Mouse (Mus musculus) c-Kit-positive CD71-positive TER-119-negative erythroid progenitor cells, embryonic 14.5 days (primary cell): ENCODE measurements at regions not wholly inside any gene's neighbourhood (a gene's known extent, or its start where the extent isn't known, plus 50 kb on each side); places are given as distances from the start of the nearest gene placed in this dataset.

ENCODE experiments used
- DNase-seq: peaks from one replicate; pipeline ENCODE4 v3.0.0-alpha.2; 2013; ENCODE audit warnings: low read depth

GRCm38 (mm10) chr9:101401416-101401815, 149.8 kb upstream of the Ppp2r3a start:
- no peak for DNase-seq

GRCm38 (mm10) chr9:101398858-101399257, 147.3 kb upstream of the Ppp2r3a start:
- no peak for DNase-seq

DNA sequence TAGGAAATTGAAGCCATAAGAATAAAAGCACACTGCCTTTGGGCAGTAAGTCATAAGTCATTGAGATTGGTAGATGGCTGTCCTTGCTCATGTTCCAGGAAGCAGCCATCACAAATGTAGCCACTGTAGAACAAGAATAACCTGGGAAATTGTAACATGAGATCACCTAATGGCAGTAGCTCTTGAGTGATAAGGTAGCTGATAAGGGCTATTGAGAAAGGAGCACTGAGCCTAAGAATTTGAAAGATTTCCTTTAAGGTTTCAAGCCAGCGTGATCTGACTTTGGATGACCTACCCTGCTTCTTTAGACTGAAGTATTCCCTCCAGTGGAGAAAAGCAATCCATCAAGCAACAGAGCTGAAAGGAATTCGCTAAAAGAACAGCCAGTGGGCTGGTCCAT, 117.8 kb upstream of the Ppp2r3a start:
- DNase-seq = no peak

DNA sequence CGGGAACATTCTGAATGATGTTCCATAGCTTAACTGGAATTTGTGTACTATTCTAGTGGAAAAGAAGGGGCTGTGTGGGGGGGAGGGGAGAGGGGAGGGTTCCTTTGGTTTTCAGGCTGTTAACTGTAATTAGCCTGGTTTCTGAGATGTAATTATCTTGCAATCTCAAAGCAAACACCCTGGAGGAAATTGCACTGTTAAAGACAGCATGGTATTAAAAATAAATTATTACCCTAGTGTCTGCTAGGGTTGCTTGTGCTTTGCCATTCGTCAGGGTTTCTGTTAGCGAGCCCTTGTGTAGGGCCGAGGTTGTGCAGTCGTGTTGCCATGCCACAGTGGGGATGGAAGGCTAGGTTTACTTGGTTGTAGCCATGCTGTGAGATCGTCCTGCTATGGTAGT, 105.0 kb upstream of the Ppp2r3a start:
- no peak for DNase-seq

- no peak for DNase-seq
Observed at GRCm38 (mm10) chr9:101348771-101349170, 97.2 kb upstream of the Ppp2r3a start.

DNA sequence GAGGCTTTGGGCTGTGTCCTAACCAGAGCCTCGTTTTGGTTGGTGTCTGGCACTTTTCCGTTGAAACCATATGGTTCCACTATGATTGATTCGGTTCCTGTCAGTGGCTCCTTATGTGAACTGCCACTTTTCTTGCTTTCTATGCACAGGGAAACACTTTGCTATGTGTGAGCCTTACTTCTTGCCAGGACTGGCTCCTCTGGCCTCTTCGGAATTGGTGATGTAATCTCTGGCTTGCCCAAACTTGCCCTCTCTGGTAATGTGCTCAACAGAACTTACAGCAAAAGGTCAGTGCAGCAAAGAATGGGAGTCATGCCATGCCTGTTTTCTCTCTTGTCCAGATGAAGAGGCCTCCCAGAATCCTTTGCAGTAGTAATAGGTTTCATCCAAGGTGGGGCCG, 91.3 kb upstream of the Ppp2r3a start:
- DNase-seq = no peak

DNA sequence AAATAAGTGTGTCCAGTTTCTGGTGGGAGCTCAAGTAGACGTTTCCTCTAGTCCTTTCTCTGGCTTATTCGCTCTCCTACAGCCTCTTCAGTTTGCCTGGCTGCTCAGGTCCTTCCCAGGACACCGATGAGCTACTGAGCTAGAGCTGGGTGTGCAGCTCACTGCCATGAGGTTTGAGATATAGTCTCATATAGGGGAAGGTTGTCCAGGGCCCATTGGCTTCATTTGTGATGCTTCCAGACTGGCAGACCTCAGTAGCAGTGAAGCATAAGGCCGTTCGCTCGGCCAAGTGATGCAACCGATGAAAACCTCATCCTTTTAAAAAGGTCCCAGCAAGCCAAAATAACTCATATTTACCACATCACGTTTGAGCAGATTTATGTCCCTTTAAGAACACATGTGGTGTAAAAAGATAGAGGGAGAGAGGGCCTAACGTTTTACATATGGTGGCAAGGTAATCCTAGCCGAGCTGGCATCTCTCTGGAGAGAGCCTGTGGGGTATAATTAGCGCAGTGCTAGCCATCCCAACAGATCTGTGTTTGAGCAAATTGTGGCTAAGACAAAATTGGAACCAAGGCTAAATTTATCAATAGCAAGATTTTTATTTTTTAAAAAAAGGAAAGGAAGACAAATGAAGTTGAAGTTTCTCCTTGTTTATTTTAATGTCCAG, 89.3 kb upstream of the Ppp2r3a start:
- DNase-seq = no peak

DNA sequence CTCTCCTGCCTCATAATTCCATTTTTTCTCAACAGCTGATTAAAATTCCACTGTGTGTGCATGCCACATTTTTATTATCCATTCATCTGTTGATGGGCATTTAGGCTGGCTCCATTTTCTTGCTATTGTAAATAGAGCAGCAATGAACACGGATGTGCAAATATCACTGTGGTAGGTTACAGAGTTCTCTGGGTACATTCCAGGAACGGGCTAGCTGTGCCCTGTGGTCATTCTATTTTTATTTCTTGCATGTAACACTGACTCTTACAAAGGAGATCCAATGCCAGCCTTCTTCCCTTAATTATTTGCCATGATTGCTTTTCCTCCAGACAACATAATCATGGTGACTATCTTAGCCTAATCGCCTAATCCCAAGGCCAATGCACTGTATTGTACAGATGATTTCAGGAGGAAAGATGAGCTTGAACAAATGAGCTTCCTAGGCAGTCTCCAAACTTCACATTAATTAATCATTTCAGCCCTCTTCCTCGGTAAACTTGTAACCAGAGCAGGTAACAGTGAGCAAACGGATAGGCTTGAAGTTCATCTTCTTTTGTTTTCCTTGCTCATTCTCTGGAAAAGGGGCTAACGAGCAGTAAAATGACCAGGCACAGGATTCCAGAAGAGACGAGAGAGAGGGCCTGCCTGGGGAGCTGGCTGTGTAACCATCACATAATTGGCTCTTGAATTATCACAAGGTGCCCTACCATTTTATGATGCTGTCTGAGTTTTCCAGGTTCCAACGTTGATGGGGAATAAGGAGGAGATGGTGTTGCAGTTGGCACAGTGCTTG, 77.6 kb upstream of the Ppp2r3a start:
- DNase-seq = no peak

DNA sequence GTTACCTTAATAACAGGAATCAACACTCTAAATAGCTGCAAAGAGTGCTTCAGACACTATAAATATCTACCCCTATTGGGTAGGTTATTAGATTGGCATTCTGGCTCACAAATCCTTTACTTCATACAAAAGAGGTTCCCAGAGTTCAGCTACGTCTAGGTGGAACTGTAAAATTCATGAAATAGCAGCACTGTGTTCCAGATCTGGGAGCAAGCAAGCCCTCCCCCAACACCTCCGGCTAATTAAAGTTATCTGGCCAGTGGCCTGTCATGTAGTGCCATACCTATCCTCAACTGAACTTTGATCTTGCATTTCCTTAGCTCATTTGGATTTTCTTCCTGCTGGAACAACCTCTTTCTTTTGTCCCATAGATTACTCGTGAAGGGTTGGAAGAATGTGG, 75.4 kb upstream of the Ppp2r3a start:
- no peak for DNase-seq

DNA sequence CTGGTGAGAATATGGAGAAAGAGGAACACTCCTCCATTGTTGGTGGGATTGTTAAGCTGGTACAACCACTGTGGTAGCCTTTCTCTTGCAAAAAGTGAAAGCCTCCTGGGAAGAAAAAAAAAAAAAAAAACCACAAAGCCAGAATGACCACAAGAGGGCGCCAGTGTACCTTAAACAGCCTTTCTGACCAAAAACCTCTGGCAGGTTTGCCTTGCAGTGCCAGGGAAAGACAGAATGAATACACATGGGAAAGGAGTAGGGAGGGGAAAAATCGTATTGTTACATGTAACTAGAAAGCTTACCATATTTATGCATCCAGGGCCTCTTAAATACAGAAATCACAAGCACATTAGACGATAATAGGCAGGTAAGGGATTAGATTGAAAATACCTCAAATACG, 62.4 kb upstream of the Ppp2r3a start:
- DNase-seq = peak; percentile 28

DNA sequence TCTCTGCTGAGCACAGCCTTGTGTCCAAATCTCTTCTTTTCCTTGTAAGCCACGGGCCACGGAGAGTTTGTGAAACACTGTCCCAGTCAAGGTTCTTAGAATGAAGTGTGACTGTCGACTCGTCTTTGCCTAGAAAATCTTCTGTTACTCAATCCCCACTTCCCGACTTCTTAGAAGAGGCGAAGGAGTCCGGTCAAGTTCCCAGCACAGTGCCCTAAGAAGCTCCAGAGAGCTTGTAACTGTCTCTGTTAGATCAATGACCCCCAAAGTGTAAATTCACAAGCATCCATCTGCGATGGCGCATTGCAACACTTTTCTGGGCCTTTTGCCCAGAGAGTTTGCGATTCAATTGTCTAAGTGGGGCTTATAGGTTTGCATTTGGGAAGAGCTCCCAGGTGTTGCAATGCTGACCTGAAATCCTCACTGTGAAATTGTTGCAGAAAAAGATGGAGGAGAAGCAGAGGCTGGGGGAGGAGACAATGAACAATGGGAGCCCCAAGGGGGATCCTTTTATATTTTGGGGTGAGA, 54.9 kb upstream of the Ppp2r3a start:
- DNase-seq = no peak

- no peak for DNase-seq
Observed at GRCm38 (mm10) chr9:101305730-101306129, 54.1 kb upstream of the Ppp2r3a start.
